ENCODE assay signal across 26 mouse cellular contexts in genomic region chr10:44401600-44401999, GRCm38 (mm10).
DNase-seq lines count a peak whose midpoint lies in the region; ATAC-seq and TF ChIP-seq lines count a peak whose summit lies in the region.
"Had no signal": no experiment of that assay in that cellular context is flagged by ENCODE, and none has a peak within 500 bp of the region (broad histone marks: within the 10 kb centered on the region; RNA-seq: fewer than 3 reads in every experiment).

No protein-coding gene starts in this region.

- H3K27me3 ChIP-seq in forebrain, postnatal 0 days (ENCODE audit: insufficient read depth, low read length), result no peaks in the 10 kb centered on the region
- no peaks in the 10 kb centered on the region for H3K27me3 ChIP-seq in forebrain, embryonic 10.5 days (ENCODE audit: poor library complexity, severe bottlenecking)
- no peaks in the 10 kb centered on the region for H3K27me3 ChIP-seq in heart, embryonic 10.5 days (ENCODE audit: insufficient read depth, poor library complexity, severe bottlenecking)
- no peaks in the 10 kb centered on the region for H3K27me3 ChIP-seq in heart, embryonic 16.5 days (ENCODE audit: control insufficient read depth, insufficient read depth, low read length)
- H3K27me3 ChIP-seq in heart, embryonic 11.5 days (ENCODE audit: control insufficient read depth, insufficient read depth, low read length), result no peaks in the 10 kb centered on the region
- H3K27me3 ChIP-seq: CH12.LX; embryonic facial prominence, embryonic 13.5 days; embryonic facial prominence, embryonic 15.5 days; forebrain, embryonic 13.5 days; forebrain, embryonic 15.5 days; Patski had no signal

- 0 out of 2 replicates have a peak overlapping the region, but pooled peaks have one; percentile 31 for H3K9ac ChIP-seq in forebrain, postnatal 0 days
- no peak overlapping the region for H3K9ac ChIP-seq in heart, embryonic 16.5 days (ENCODE audit: low read length)
- no peak overlapping the region for H3K9ac ChIP-seq in heart, embryonic 11.5 days (ENCODE audit: low read depth, low read length)
- H3K9ac ChIP-seq: embryonic facial prominence, embryonic 13.5 days; embryonic facial prominence, embryonic 15.5 days; forebrain, embryonic 13.5 days; forebrain, embryonic 15.5 days had no signal

- H3K4me2 ChIP-seq in forebrain, postnatal 0 days (ENCODE audit: low read depth), result peak overlapping the region; percentile 13; the same call in 1 of the 2 replicates
- peak overlapping the region; percentile 25; the same call in 1 of the 2 replicates for H3K4me2 ChIP-seq in heart, embryonic 16.5 days (ENCODE audit: low read depth, low read length)
- H3K4me2 ChIP-seq in heart, embryonic 11.5 days, result no peak overlapping the region
- H3K4me2 ChIP-seq: embryonic facial prominence, embryonic 13.5 days; embryonic facial prominence, embryonic 15.5 days; forebrain, embryonic 13.5 days; forebrain, embryonic 15.5 days had no signal

- H3K36me3 ChIP-seq in forebrain, postnatal 0 days (ENCODE audit: insufficient read depth), result no peaks in the 10 kb centered on the region
- H3K36me3 ChIP-seq in forebrain, embryonic 10.5 days (replicated peaks), result no peaks in the 10 kb centered on the region
- H3K36me3 ChIP-seq in heart, embryonic 10.5 days, result no peaks in the 10 kb centered on the region
- no peaks in the 10 kb centered on the region for H3K36me3 ChIP-seq in heart, embryonic 16.5 days (ENCODE audit: control insufficient read depth, insufficient read depth)
- H3K36me3 ChIP-seq in heart, embryonic 11.5 days (ENCODE audit: control insufficient read depth, insufficient read depth, low read length), result no peaks in the 10 kb centered on the region
- H3K36me3 ChIP-seq: embryonic facial prominence, embryonic 13.5 days; embryonic facial prominence, embryonic 15.5 days; forebrain, embryonic 15.5 days; G1E had no signal

- H3K4me3 ChIP-seq in forebrain, postnatal 0 days (ENCODE audit: low read depth, low read length), result no peak overlapping the region
- H3K4me3 ChIP-seq in forebrain, embryonic 10.5 days, result no peak overlapping the region
- H3K4me3 ChIP-seq in heart, embryonic 10.5 days, result no peak overlapping the region
- no peak overlapping the region for H3K4me3 ChIP-seq in heart, embryonic 16.5 days (ENCODE audit: low read length)
- H3K4me3 ChIP-seq in heart, embryonic 11.5 days (ENCODE audit: low read depth, low read length), result no peak overlapping the region
- H3K4me3 ChIP-seq: embryonic facial prominence, embryonic 13.5 days; embryonic facial prominence, embryonic 15.5 days; erythroblast, embryonic 14.5 days; forebrain, embryonic 13.5 days; forebrain, embryonic 15.5 days had no signal

- H3K9me3 ChIP-seq in forebrain, postnatal 0 days (ENCODE audit: low read length), result no peaks in the 10 kb centered on the region
- H3K9me3 ChIP-seq in forebrain, embryonic 10.5 days, result no peaks in the 10 kb centered on the region
- no peaks in the 10 kb centered on the region for H3K9me3 ChIP-seq in heart, embryonic 10.5 days
- no peaks in the 10 kb centered on the region for H3K9me3 ChIP-seq in heart, embryonic 16.5 days (replicated peaks; ENCODE audit: control insufficient read depth, low read length)
- H3K9me3 ChIP-seq in heart, embryonic 11.5 days (replicated peaks; ENCODE audit: control insufficient read depth, low read length), result no peaks in the 10 kb centered on the region
- H3K9me3 ChIP-seq: embryonic facial prominence, embryonic 13.5 days; embryonic facial prominence, embryonic 15.5 days; forebrain, embryonic 13.5 days; forebrain, embryonic 15.5 days; G1E had no signal

- peak; percentile 79 for ATAC-seq in forebrain, postnatal 0 days
- no peak for ATAC-seq in heart, embryonic 16.5 days (replicated peaks; ENCODE audit: extremely low read depth, insufficient read depth, low FRiP score)
- no peak for ATAC-seq in heart, embryonic 11.5 days (replicated peaks; ENCODE audit: insufficient number of reproducible peaks, low FRiP score, low TSS enrichment)
- ATAC-seq: forebrain, embryonic 13.5 days; Patski had no signal

- TF ChIP-seq CTCF in forebrain, postnatal 0 days (IDR thresholded peaks at IDR 0.05; ENCODE audit: low read depth), result no peak

- 25% methylated on average over 10 of the region's 10 CpGs for WGBS in forebrain, postnatal 0 days
- WGBS in forebrain, embryonic 10.5 days, result 88% methylated on average over 10 of the region's 10 CpGs
- WGBS in heart, embryonic 10.5 days, result 52% methylated on average over 10 of the region's 10 CpGs
- 48% methylated on average over 10 of the region's 10 CpGs for WGBS in heart, embryonic 16.5 days
- 60% methylated on average over 10 of the region's 10 CpGs for WGBS in heart, embryonic 11.5 days (ENCODE audit: insufficient replicate concordance)

- H3K27ac ChIP-seq in forebrain, postnatal 0 days (ENCODE audit: low read depth, low read length), result 0 out of 2 replicates have a peak overlapping the region, but pooled peaks have one; percentile 29
- H3K27ac ChIP-seq in forebrain, embryonic 10.5 days, result no peak overlapping the region
- H3K27ac ChIP-seq in heart, embryonic 10.5 days, result peak overlapping the region; percentile 83; the same call in 1 of the 2 replicates
- H3K27ac ChIP-seq in heart, embryonic 16.5 days (ENCODE audit: low read length), result no peak overlapping the region
- no peak overlapping the region for H3K27ac ChIP-seq in heart, embryonic 11.5 days (ENCODE audit: low read depth, low read length)
- H3K27ac ChIP-seq: embryonic facial prominence, embryonic 13.5 days; embryonic facial prominence, embryonic 15.5 days; forebrain, embryonic 13.5 days; forebrain, embryonic 15.5 days had no signal

- peak; percentile 63 for DNase-seq in forebrain, postnatal 0 days
- no peak for DNase-seq in forebrain, embryonic 10.5 days (ENCODE audit: extremely low spot score, low spot score)
- DNase-seq in heart, embryonic 10.5 days (ENCODE audit: low spot score), result no peak
- no peak for DNase-seq in heart, postnatal 4 days
- DNase-seq in urinary bladder, postnatal 10 days (ENCODE audit: low spot score), result no peak
- DNase-seq: adrenal gland, adult 8-10 months; adrenal gland, postnatal 14 days; adrenal gland, postnatal 36 days; B cell, adult 2 months; cerebellum, adult 11 months; cerebellum, adult 18-20 months; cerebellum, adult 8-10 months; cerebellum, adult 9-11 months; cerebellum, postnatal 14 days; cerebellum, postnatal 36 days; embryo, embryonic 11 days had no signal

- H3K4me1 ChIP-seq in forebrain, postnatal 0 days (ENCODE audit: insufficient read depth), result no peaks in the 10 kb centered on the region
- H3K4me1 ChIP-seq in forebrain, embryonic 10.5 days, result peaks cover 8% of the 10 kb centered on the region
- H3K4me1 ChIP-seq in heart, embryonic 10.5 days, result peaks cover 26% of the 10 kb centered on the region
- H3K4me1 ChIP-seq in heart, embryonic 16.5 days (ENCODE audit: control insufficient read depth, insufficient read depth, low read length), result peaks cover 20% of the 10 kb centered on the region
- H3K4me1 ChIP-seq in heart, embryonic 11.5 days (ENCODE audit: control insufficient read depth, insufficient read depth, low read length), result peaks cover 21% of the 10 kb centered on the region

Comparison
In these comparisons a context has a peak if more than half of its experiments do, and no peak if none do; other contexts are left out.
1. H3K27ac ChIP-seq: peak in forebrain, postnatal 0 days (single experiment) and heart, embryonic 10.5 days (single experiment); none in forebrain, embryonic 10.5 days (single experiment), heart, embryonic 16.5 days (single experiment) and heart, embryonic 11.5 days (single experiment).